Mouse (Mus musculus): ENCODE data around the gene Chil1.

The Chil1 gene

GRCm38 (mm10) chr1:134182025-134182424 is at the start of gene Chil1:
TSS of gene Chil1 (plus strand) at chr1:134182176.
- DNase-seq = peak; percentile 82

- no peak for DNase-seq
These were observed 48.7 kb upstream of the Chil1 start for GRCm38 (mm10) chr1:134133316-134133715.

- no peak for DNase-seq
These were observed 45.6 kb upstream of the Chil1 start for GRCm38 (mm10) chr1:134136351-134136750.

- no peak for DNase-seq
These were observed 43.6 kb upstream of the Chil1 start for GRCm38 (mm10) chr1:134138424-134138823.

- no peak for DNase-seq
These were observed 39.6 kb upstream of the Chil1 start for GRCm38 (mm10) chr1:134142363-134142794.

- DNase-seq = no peak
These were observed 35.9 kb upstream of the Chil1 start for GRCm38 (mm10) chr1:134146066-134146465.

- no peak for DNase-seq
These were observed 31.9 kb upstream of the Chil1 start for GRCm38 (mm10) chr1:134150076-134150475.

GRCm38 (mm10) chr1:134150745-134151144 is 31.2 kb upstream of the Chil1 start:
- no peak for DNase-seq

- DNase-seq = peak; percentile 92
These were observed 30.1 kb upstream of the Chil1 start for GRCm38 (mm10) chr1:134151655-134152412.

GRCm38 (mm10) chr1:134152626-134153590 is 29.1 kb upstream of the Chil1 start:
- no peak for DNase-seq

GRCm38 (mm10) chr1:134154121-134154520 is 27.9 kb upstream of the Chil1 start:
- DNase-seq = no peak

- DNase-seq = no peak
These were observed 27.3 kb upstream of the Chil1 start for GRCm38 (mm10) chr1:134154655-134155054.

- no peak for DNase-seq
These were observed 21.6 kb upstream of the Chil1 start for GRCm38 (mm10) chr1:134160404-134160803.

- DNase-seq = no peak
These were observed 20.6 kb upstream of the Chil1 start for GRCm38 (mm10) chr1:134161399-134161798.

GRCm38 (mm10) chr1:134162510-134163225 is 19.3 kb upstream of the Chil1 start:
- peak; percentile 72 for DNase-seq

GRCm38 (mm10) chr1:134163476-134163875 is 18.5 kb upstream of the Chil1 start:
- DNase-seq = no peak

- DNase-seq = peak; percentile 86
These were observed 17.5 kb upstream of the Chil1 start for GRCm38 (mm10) chr1:134164454-134164853.

- no peak for DNase-seq
These were observed 15.4 kb upstream of the Chil1 start for GRCm38 (mm10) chr1:134166547-134166946.

GRCm38 (mm10) chr1:134167416-134168305 is 14.3 kb upstream of the Chil1 start:
- no peak for DNase-seq

- no peak for DNase-seq
These were observed 13.4 kb upstream of the Chil1 start for GRCm38 (mm10) chr1:134168567-134168966.

- DNase-seq = no peak
These were observed 12.8 kb upstream of the Chil1 start for GRCm38 (mm10) chr1:134168985-134169697.
